Mouse (Mus musculus) spleen, adult 2 months (tissue): ENCODE results near the gene Tcap.

Experiments
- CTCF ChIP-seq: fragments of 200-500 bp; IDR thresholded peaks from 2 replicates; pipeline ENCODE4 v1.5.1; 2011; ENCODE audit warnings: mild to moderate bottlenecking, inconsistent platforms; ENCODE audit not compliant: insufficient read depth, insufficient read length, insufficient replicate concordance; ENCODE audit errors: extremely low read depth
- POLR2A ChIP-seq: fragments of 200-500 bp; IDR thresholded peaks from 2 replicates; pipeline ENCODE4 v1.6.1; 2011; ENCODE audit warnings: low read depth, low read length, inconsistent platforms

- TF ChIP-seq CTCF (no peak), POLR2A (no peak)
These were observed 45.1 kb upstream of the Tcap start for GRCm38 (mm10) chr11:98338507-98338961.
